9 mouse cellular contexts compared by ENCODE assay signal in the genomic region with DNA sequence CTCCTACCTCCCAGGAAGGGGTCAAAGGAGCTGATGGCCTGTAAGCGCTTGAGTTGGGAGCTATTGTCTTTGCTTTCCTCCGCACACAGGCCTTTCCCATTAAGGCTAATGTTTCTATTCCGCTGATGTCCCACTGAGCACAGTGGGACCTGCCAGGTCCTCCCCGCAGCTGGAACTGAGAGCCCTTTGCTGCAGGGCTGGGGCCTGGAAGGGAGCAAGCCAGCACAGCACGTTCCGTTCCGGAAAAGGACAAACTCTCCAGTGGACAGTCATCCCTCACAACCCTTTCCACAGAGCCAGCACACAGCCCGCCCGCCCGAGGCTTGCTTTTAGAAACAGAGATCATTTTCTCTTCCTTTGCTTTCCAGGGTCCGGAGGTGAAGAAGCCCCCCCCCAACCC.
DNase-seq lines count a peak whose midpoint lies in the region; ATAC-seq and TF ChIP-seq lines count a peak whose summit lies in the region.
"Had no signal": no experiment of that assay in that cellular context is flagged by ENCODE, and none has a peak within 500 bp of the region (broad histone marks: within the 10 kb centered on the region; RNA-seq: fewer than 3 reads in every experiment).

No protein-coding gene starts in this region.

- no peaks in the 10 kb centered on the region for H3K36me3 ChIP-seq in embryonic facial prominence, embryonic 15.5 days
- no peaks in the 10 kb centered on the region for H3K36me3 ChIP-seq in heart, embryonic 13.5 days
- H3K36me3 ChIP-seq in kidney, postnatal 0 days (ENCODE audit: insufficient read depth, low read length): no peaks in the 10 kb centered on the region
- H3K36me3 ChIP-seq in lung, postnatal 0 days (ENCODE audit: insufficient read depth, low read length): no peaks in the 10 kb centered on the region
- H3K36me3 ChIP-seq in stomach, embryonic 14.5 days (ENCODE audit: control insufficient read depth, insufficient read depth, low read length): no peaks in the 10 kb centered on the region

- H3K4me2 ChIP-seq in embryonic facial prominence, embryonic 15.5 days (replicated peaks): no peak overlapping the region
- H3K4me2 ChIP-seq in heart, embryonic 13.5 days: peak overlapping the region; percentile 53
- 0 out of 2 replicates have a peak overlapping the region, but pooled peaks have one; percentile 21 for H3K4me2 ChIP-seq in kidney, postnatal 0 days (ENCODE audit: low read length)
- H3K4me2 ChIP-seq in lung, postnatal 0 days (replicated peaks; ENCODE audit: low read depth, low read length): no peak overlapping the region
- peak overlapping the region; percentile 22; the same call in 1 of the 2 replicates for H3K4me2 ChIP-seq in stomach, embryonic 14.5 days (replicated peaks; ENCODE audit: low read depth, low read length)

- ATAC-seq in embryonic facial prominence, embryonic 15.5 days (ENCODE audit: insufficient number of reproducible peaks, low FRiP score, low TSS enrichment, low read depth): no peak
- ATAC-seq in heart, embryonic 13.5 days (ENCODE audit: extremely low read depth, insufficient number of reproducible peaks, low FRiP score, low TSS enrichment): no peak
- ATAC-seq in kidney, postnatal 0 days (replicated peaks; ENCODE audit: low FRiP score, low read depth): 0 out of 2 replicates have a peak, but pooled peaks have one; percentile 41
- peak; percentile 86 for ATAC-seq in lung, postnatal 0 days
- peak; percentile 64 for ATAC-seq in stomach, embryonic 14.5 days (ENCODE audit: insufficient number of reproducible peaks, insufficient read depth, low FRiP score, low read depth)
- no peak for ATAC-seq in megakaryocyte, adult 5-6 weeks (ENCODE audit: poor library complexity, severe bottlenecking)

- TF ChIP-seq EP300 in lung, postnatal 0 days (IDR thresholded peaks at IDR 0.05): peak; percentile 98

- DNase-seq in kidney, adult 18-20 months: peak; percentile 31
- DNase-seq in kidney, adult 11 months: no peak
- DNase-seq in kidney, postnatal 0 days (ENCODE audit: low spot score): peak; percentile 38
- peak; percentile 80 for DNase-seq in lung, postnatal 0 days (ENCODE audit: low spot score)

- no peak for TF ChIP-seq CTCF in kidney, postnatal 0 days (IDR thresholded peaks at IDR 0.05; ENCODE audit: low read depth)
- no peak for TF ChIP-seq CTCF in lung, postnatal 0 days (IDR thresholded peaks at IDR 0.05)

- 24% methylated on average over 11 of the region's 11 CpGs for WGBS in embryonic facial prominence, embryonic 15.5 days
- WGBS in heart, embryonic 13.5 days: 15% methylated on average over 11 of the region's 11 CpGs
- 8% methylated on average over 11 of the region's 11 CpGs for WGBS in kidney, postnatal 0 days
- WGBS in lung, postnatal 0 days: 21% methylated on average over 11 of the region's 11 CpGs
- 26% methylated on average over 11 of the region's 11 CpGs for WGBS in stomach, embryonic 14.5 days

- peak overlapping the region; percentile 60; the same call in 1 of the 2 replicates for H3K27ac ChIP-seq in embryonic facial prominence, embryonic 15.5 days (replicated peaks)
- H3K27ac ChIP-seq in heart, embryonic 13.5 days (replicated peaks): peak overlapping the region; percentile 73
- H3K27ac ChIP-seq in kidney, postnatal 0 days: peak overlapping the region; percentile 51; the same call in 1 of the 2 replicates
- H3K27ac ChIP-seq in lung, postnatal 0 days (ENCODE audit: low read length): peak overlapping the region; percentile 33; the same call in 1 of the 2 replicates
- peak overlapping the region; percentile 17; the same call in 1 of the 2 replicates for H3K27ac ChIP-seq in stomach, embryonic 14.5 days (ENCODE audit: low read length)

- no peaks in the 10 kb centered on the region for H3K9me3 ChIP-seq in embryonic facial prominence, embryonic 15.5 days (replicated peaks)
- no peaks in the 10 kb centered on the region for H3K9me3 ChIP-seq in heart, embryonic 13.5 days
- H3K9me3 ChIP-seq in kidney, postnatal 0 days (replicated peaks; ENCODE audit: low read length): no peaks in the 10 kb centered on the region
- no peaks in the 10 kb centered on the region for H3K9me3 ChIP-seq in lung, postnatal 0 days (ENCODE audit: low read length)
- no peaks in the 10 kb centered on the region for H3K9me3 ChIP-seq in stomach, embryonic 14.5 days (ENCODE audit: control insufficient read depth, low read depth, low read length)

- H3K4me1 ChIP-seq in embryonic facial prominence, embryonic 15.5 days: peaks cover 20% of the 10 kb centered on the region
- H3K4me1 ChIP-seq in heart, embryonic 13.5 days: peaks cover 25% of the 10 kb centered on the region
- peaks cover 13% of the 10 kb centered on the region for H3K4me1 ChIP-seq in kidney, postnatal 0 days (replicated peaks; ENCODE audit: insufficient read depth, low read length)
- peaks cover 6% of the 10 kb centered on the region; the same call in 1 of the 2 replicates for H3K4me1 ChIP-seq in lung, postnatal 0 days (ENCODE audit: insufficient read depth, low read depth, low read length)
- H3K4me1 ChIP-seq in stomach, embryonic 14.5 days (ENCODE audit: control insufficient read depth, insufficient read depth, low read length): no peaks in the 10 kb centered on the region

- H3K27me3 ChIP-seq in embryonic facial prominence, embryonic 15.5 days: no peaks in the 10 kb centered on the region
- no peaks in the 10 kb centered on the region for H3K27me3 ChIP-seq in heart, embryonic 13.5 days (replicated peaks)
- H3K27me3 ChIP-seq in kidney, postnatal 0 days (ENCODE audit: insufficient read depth, low read length): no peaks in the 10 kb centered on the region
- H3K27me3 ChIP-seq in lung, postnatal 0 days (replicated peaks; ENCODE audit: insufficient read depth, low read length): no peaks in the 10 kb centered on the region
- no peaks in the 10 kb centered on the region for H3K27me3 ChIP-seq in stomach, embryonic 14.5 days (ENCODE audit: control insufficient read depth, insufficient read depth, low read length)
- H3K27me3 ChIP-seq: CH12.LX had no signal

- no peak overlapping the region for H3K4me3 ChIP-seq in embryonic facial prominence, embryonic 15.5 days (replicated peaks)
- H3K4me3 ChIP-seq in heart, embryonic 13.5 days: no peak overlapping the region
- H3K4me3 ChIP-seq in kidney, postnatal 0 days (replicated peaks; ENCODE audit: low read depth, low read length): no peak overlapping the region
- no peak overlapping the region for H3K4me3 ChIP-seq in lung, postnatal 0 days (ENCODE audit: low read depth, low read length)
- no peak overlapping the region for H3K4me3 ChIP-seq in stomach, embryonic 14.5 days (ENCODE audit: low read depth, low read length)

- H3K9ac ChIP-seq in embryonic facial prominence, embryonic 15.5 days: no peak overlapping the region
- H3K9ac ChIP-seq in heart, embryonic 13.5 days: peak overlapping the region; percentile 62
- H3K9ac ChIP-seq in kidney, postnatal 0 days (ENCODE audit: low read depth, low read length): no peak overlapping the region
- no peak overlapping the region for H3K9ac ChIP-seq in lung, postnatal 0 days (replicated peaks; ENCODE audit: low read depth)
- H3K9ac ChIP-seq in stomach, embryonic 14.5 days (replicated peaks; ENCODE audit: low read depth, low read length): no peak overlapping the region

Comparison
In these comparisons a context has a peak if more than half of its experiments do, and no peak if none do; other contexts are left out.
1. ATAC-seq: peak in kidney, postnatal 0 days (single experiment), lung, postnatal 0 days (single experiment) and stomach, embryonic 14.5 days (single experiment); none in embryonic facial prominence, embryonic 15.5 days (single experiment), heart, embryonic 13.5 days (single experiment) and megakaryocyte, adult 5-6 weeks (single experiment).
2. H3K27ac ChIP-seq: peak in every context shown above with its lines; median percentile 73 in heart, embryonic 13.5 days; 60 in embryonic facial prominence, embryonic 15.5 days; 51 in kidney, postnatal 0 days; 33 in lung, postnatal 0 days; 17 in stomach, embryonic 14.5 days.
3. H3K4me2 ChIP-seq: peak in heart, embryonic 13.5 days (single experiment), kidney, postnatal 0 days (single experiment) and stomach, embryonic 14.5 days (single experiment); none in embryonic facial prominence, embryonic 15.5 days (single experiment) and lung, postnatal 0 days (single experiment).